Mouse (Mus musculus) stomach, postnatal 0 days (tissue): ENCODE measurements around the gene Itga10.
A peak's percentile ranks its signal among the peaks of the same experiment; 100 is the strongest.

Source experiments
- CTCF ChIP-seq: IDR thresholded peaks from 2 replicates; pipeline ENCODE4 v1.5.1; 2016; ENCODE audit warnings: antibody characterized with exemption, low read depth, mild to moderate bottlenecking, moderate library complexity
- EP300 ChIP-seq: optimal IDR thresholded peaks from 2 replicates; pipeline ENCODE3; 2016; ENCODE audit warnings: antibody characterized with exemption

DNA sequence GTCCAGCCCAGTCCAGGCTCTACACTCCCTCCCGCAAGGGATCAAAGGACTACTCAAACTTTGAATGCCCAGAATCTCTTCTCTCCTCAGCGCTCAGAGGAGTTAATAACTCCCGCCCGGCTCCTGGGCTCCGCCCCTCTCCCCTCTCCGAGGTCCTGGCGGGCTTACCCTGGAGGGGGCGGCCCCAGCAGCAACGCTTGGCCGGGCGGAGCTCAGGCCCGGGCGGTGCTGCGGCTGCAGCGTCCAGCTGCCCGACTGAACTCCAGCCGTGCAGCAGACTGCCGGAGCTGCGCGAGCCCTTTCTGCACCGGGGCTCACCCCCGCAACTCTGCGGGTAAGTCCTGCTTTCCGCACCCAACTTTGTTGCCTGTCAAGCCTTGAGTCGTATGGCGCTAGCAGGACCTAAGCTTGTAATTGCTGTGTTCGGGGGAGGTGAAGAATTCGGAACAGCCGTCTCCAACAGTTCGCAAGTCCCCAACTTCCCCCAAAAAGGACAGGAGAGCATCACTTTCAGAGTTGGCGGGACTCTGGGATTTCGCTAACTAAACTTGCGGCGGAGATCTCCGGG is 50.9 kb downstream of the Itga10 start, which contains the start of gene Pias3:
- TF ChIP-seq CTCF (0 out of 2 replicates have a peak, but pooled peaks have one; percentile 6), EP300 (no peak)
